Mouse (Mus musculus) stomach, postnatal 0 days (tissue): ENCODE measurements around the gene Egln1. TPM values are rescaled to one million over a fixed set of nuclear protein-coding genes. Genes with fewer than 3 reads are reported as not detected.

ENCODE experiments used
- ATAC-seq: fragments of 200-750 bp; cut with Nextera tagmentation; 2 replicates; pipeline ENCODE4 v1.8.0; 2017; ENCODE audit not compliant: low FRiP score, low TSS enrichment
- DNase-seq: peaks from one replicate; pipeline ENCODE4 v3.0.0-alpha.2; 2016; ENCODE audit warnings: low spot score
- H3K27ac ChIP-seq: fragments of 300-500 bp; sonication (generic); replicated peaks from 2 replicates; pipeline ENCODE4 v1.5.1; 2014; ENCODE audit warnings: mild to moderate bottlenecking, control low read depth
- H3K27me3 ChIP-seq: fragments of 300-500 bp; sonication (generic); 2 replicates; pipeline ENCODE4 v1.6.1; 2014; ENCODE audit warnings: low read length; ENCODE audit not compliant: control insufficient read depth, insufficient read depth
- H3K36me3 ChIP-seq: fragments of 300-500 bp; sonication (generic); 2 replicates; pipeline ENCODE4 v1.6.1; 2014; ENCODE audit warnings: low read length, mixed read lengths; ENCODE audit not compliant: control insufficient read depth, insufficient read depth
- H3K4me1 ChIP-seq: fragments of 300-500 bp; sonication (generic); replicated peaks from 2 replicates; pipeline ENCODE4 v1.6.1; 2014; ENCODE audit warnings: antibody characterized with exemption; ENCODE audit not compliant: control insufficient read depth, insufficient read depth
- H3K4me2 ChIP-seq: fragments of 300-500 bp; sonication (generic); replicated peaks from 2 replicates; pipeline ENCODE4 v1.6.1; 2014; ENCODE audit warnings: low read depth, mild to moderate bottlenecking, control low read depth, moderate library complexity
- H3K4me3 ChIP-seq: fragments of 300-500 bp; sonication (generic); 2 replicates; pipeline ENCODE4 v1.5.1; 2014; ENCODE audit warnings: low read depth, low read length, control low read depth
- H3K9ac ChIP-seq: fragments of 300-500 bp; sonication (generic); 2 replicates; pipeline ENCODE4 v1.6.1; 2014; ENCODE audit warnings: mild to moderate bottlenecking, low read length, control low read depth, mixed read lengths
- H3K9me3 ChIP-seq: fragments of 300-500 bp; sonication (generic); 2 replicates; pipeline ENCODE4 v1.6.1; 2016; ENCODE audit warnings: low read length; ENCODE audit not compliant: control insufficient read depth
- CTCF ChIP-seq: IDR thresholded peaks from 2 replicates; pipeline ENCODE4 v1.5.1; 2016; ENCODE audit warnings: antibody characterized with exemption, low read depth, mild to moderate bottlenecking, moderate library complexity
- EP300 ChIP-seq: optimal IDR thresholded peaks from 2 replicates; pipeline ENCODE3; 2016; ENCODE audit warnings: antibody characterized with exemption
- WGBS: fragments of 180-500 bp; shearing (Covaris S2); extraction: QIAGEN DNeasy Blood & Tissue Kit; methylation state at CpG from one replicate; pipeline ENCODE4 v1.1.7; 2014; 5-methylcytosine and 5-hydroxymethylcytosine counted together
- polyA plus RNA-seq: library from polyadenylated mRNA; unstranded; fragments of >200 nt; fragmentation: Nextera tagmentation; extraction: Ambion mirVana; gene quantifications from 2 replicates; pipeline ENCODE4 v1.2.1, GENCODE M21; 2015

Gene Egln1
- polyA plus RNA-seq, 1 experiment from 2014 or later = 7.1 TPM

GRCm38 (mm10) chr8:124943801-124944200 lies 5.3 kb downstream of the Egln1 start:
- Histone ChIP-seq H3K9me3 (no peaks in the 10 kb centered on the region), H3K27me3 (no peaks in the 10 kb centered on the region), H3K9ac (no peak overlapping the region), H3K4me3 (no peak overlapping the region), H3K4me2 (no peak overlapping the region), H3K36me3 (0 out of 2 replicates have a peak, but pooled peaks cover 5% of the 10 kb centered on the region), H3K27ac (no peak overlapping the region), H3K4me1 (no peaks in the 10 kb centered on the region; the same call in 1 of the 2 replicates)
- DNase-seq (no peak), ATAC-seq (no peak)
- no peak for TF ChIP-seq CTCF
- 87% methylated on average over 6 of the region's 6 CpGs for WGBS

GRCm38 (mm10) chr8:124937293-124937692 lies 11.8 kb downstream of the Egln1 start:
- H3K36me3 ChIP-seq = 0 out of 2 replicates have a peak, but pooled peaks cover 5% of the 10 kb centered on the region
- DNase-seq = no peak
- no peaks in the 10 kb centered on the region for H3K27me3 ChIP-seq
- no peak overlapping the region for H3K4me2 ChIP-seq
- ATAC-seq = no peak
- H3K9ac ChIP-seq = no peak overlapping the region
- H3K4me1 ChIP-seq = no peaks in the 10 kb centered on the region
- WGBS = 89% methylated on average over 4 of the region's 4 CpGs
- no peak for TF ChIP-seq CTCF
- no peak for TF ChIP-seq EP300
- H3K9me3 ChIP-seq = no peaks in the 10 kb centered on the region
- H3K4me3 ChIP-seq = no peak overlapping the region
- H3K27ac ChIP-seq = no peak overlapping the region

- H3K4me2 ChIP-seq = no peak overlapping the region
- TF ChIP-seq EP300 (no peak), CTCF (no peak)
- no peak overlapping the region for H3K4me3 ChIP-seq
- H3K27ac ChIP-seq = no peak overlapping the region
- DNase-seq (no peak), ATAC-seq (no peak)
- no peaks in the 10 kb centered on the region for H3K27me3 ChIP-seq
- WGBS = 91% methylated on average over 10 of the region's 10 CpGs
- H3K9ac ChIP-seq = no peak overlapping the region
- H3K36me3 ChIP-seq = 0 out of 2 replicates have a peak, but pooled peaks cover 5% of the 10 kb centered on the region
- no peaks in the 10 kb centered on the region for H3K4me1 ChIP-seq
- no peaks in the 10 kb centered on the region for H3K9me3 ChIP-seq
Observed at GRCm38 (mm10) chr8:124936699-124937098, 12.4 kb downstream of the Egln1 start.

GRCm38 (mm10) chr8:124935116-124935515 lies 14.0 kb downstream of the Egln1 start:
- Histone ChIP-seq H3K27me3 (no peaks in the 10 kb centered on the region), H3K4me1 (no peaks in the 10 kb centered on the region), H3K9me3 (no peaks in the 10 kb centered on the region), H3K27ac (no peak overlapping the region), H3K4me3 (no peak overlapping the region), H3K36me3 (no peaks in the 10 kb centered on the region), H3K4me2 (no peak overlapping the region), H3K9ac (no peak overlapping the region)
- WGBS = 77% methylated on average over 5 of the region's 5 CpGs
- ATAC-seq = no peak
- TF ChIP-seq CTCF (no peak), EP300 (no peak)
- DNase-seq = no peak

GRCm38 (mm10) chr8:124932435-124932834 lies 16.7 kb downstream of the Egln1 start:
- H3K4me1 ChIP-seq = no peaks in the 10 kb centered on the region
- H3K27me3 ChIP-seq = no peaks in the 10 kb centered on the region
- no peak overlapping the region for H3K27ac ChIP-seq
- H3K9ac ChIP-seq = no peak overlapping the region
- no peaks in the 10 kb centered on the region for H3K36me3 ChIP-seq
- no peak overlapping the region for H3K4me3 ChIP-seq
- no peak overlapping the region for H3K4me2 ChIP-seq
- 66% methylated on average over 3 of the region's 3 CpGs for WGBS
- TF ChIP-seq EP300 = no peak
- TF ChIP-seq CTCF = no peak
- no peaks in the 10 kb centered on the region for H3K9me3 ChIP-seq
- ATAC-seq (no peak), DNase-seq (no peak)

GRCm38 (mm10) chr8:124930649-124931048 lies 18.5 kb downstream of the Egln1 start:
- TF ChIP-seq EP300 (no peak), CTCF (0 out of 2 replicates have a peak, but pooled peaks have one; percentile 12)
- Histone ChIP-seq H3K36me3 (no peaks in the 10 kb centered on the region), H3K4me3 (no peak overlapping the region), H3K4me2 (no peak overlapping the region), H3K9me3 (no peaks in the 10 kb centered on the region), H3K9ac (no peak overlapping the region), H3K27ac (no peak overlapping the region), H3K4me1 (peaks cover 1% of the 10 kb centered on the region; the same call in 1 of the 2 replicates), H3K27me3 (no peaks in the 10 kb centered on the region)
- ATAC-seq = no peak
- 84% methylated on average over 4 of the region's 4 CpGs for WGBS
- no peak for DNase-seq
